Mouse (Mus musculus): ENCODE results near the gene Gadl1. TPM values are rescaled to one million over a fixed set of nuclear protein-coding genes. Genes with fewer than 3 reads are reported as not detected.

Gadl1 gene
- polyA plus RNA-seq, 1 experiment from 2014 or later = 0.38 TPM

- H3K4me1 ChIP-seq = no peaks in the 10 kb centered on the region
- H3K27ac ChIP-seq = no peak overlapping the region
- no peak for ATAC-seq
- H3K27me3 ChIP-seq (replicated peaks) = no peaks in the 10 kb centered on the region
- H3K36me3 ChIP-seq = no peaks in the 10 kb centered on the region
- H3K4me3 ChIP-seq = no peak overlapping the region
- 32% methylated on average over 2 of the region's 2 CpGs for whole genome bisulfite sequencing (ENCODE audit: insufficient replicate concordance)
- no peaks in the 10 kb centered on the region for H3K9me3 ChIP-seq (replicated peaks)
- H3K9ac ChIP-seq = no peak overlapping the region
- H3K4me2 ChIP-seq = no peak overlapping the region
Observed at GRCm38 (mm10) chr9:116076946-116077345, 167.7 kb downstream of the Gadl1 start.

DNA sequence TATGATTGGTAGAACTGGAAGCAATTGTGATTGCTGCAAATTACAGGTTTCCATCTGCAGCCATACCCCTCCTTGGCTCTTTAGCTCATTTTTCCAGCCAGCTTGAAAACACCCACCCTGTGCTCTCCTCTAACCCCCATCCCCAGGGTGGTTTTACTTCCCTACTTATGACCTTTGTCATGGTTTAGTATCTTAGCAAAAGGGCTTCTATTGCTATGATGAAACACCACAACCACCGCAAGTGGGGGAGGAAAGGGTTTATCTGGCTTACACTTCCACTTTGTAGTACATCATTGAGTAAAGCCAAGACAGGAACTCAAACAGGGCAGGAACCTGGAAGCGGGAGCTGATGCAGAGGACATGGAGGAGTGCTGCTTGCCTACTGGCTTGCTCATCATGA is 168.2 kb downstream of the Gadl1 start:
- H3K27ac ChIP-seq = no peak overlapping the region
- no peak for ATAC-seq

DNA sequence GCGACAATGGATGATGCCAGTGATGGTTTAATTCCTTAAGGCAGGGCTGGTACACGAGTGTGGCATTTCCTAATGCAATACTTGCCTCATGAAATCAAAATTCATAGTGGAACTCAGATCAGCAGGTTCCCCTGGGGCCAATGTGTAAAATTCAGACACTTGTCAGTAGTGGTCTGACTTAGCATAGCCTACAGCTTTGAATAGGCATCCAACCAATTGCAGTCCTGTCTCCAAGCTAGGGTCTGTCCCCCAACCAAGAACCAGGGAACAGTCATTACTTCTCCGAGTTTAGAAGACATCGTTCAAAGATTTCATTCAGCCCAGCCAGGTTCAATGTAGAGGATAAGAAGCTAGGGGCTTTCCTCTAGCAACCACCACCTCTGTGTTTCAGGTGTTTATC is 172.5 kb downstream of the Gadl1 start:
- no peak overlapping the region for H3K9ac ChIP-seq
- H3K4me1 ChIP-seq = no peaks in the 10 kb centered on the region
- no peak overlapping the region for H3K27ac ChIP-seq
- no peak overlapping the region for H3K4me2 ChIP-seq
- no peak overlapping the region for H3K4me3 ChIP-seq
- WGBS (ENCODE audit: insufficient replicate concordance) = 63% methylated on average over 4 of the region's 4 CpGs
- no peaks in the 10 kb centered on the region for H3K36me3 ChIP-seq
- ATAC-seq = no peak
- H3K27me3 ChIP-seq (replicated peaks) = no peaks in the 10 kb centered on the region
- H3K9me3 ChIP-seq (replicated peaks) = no peaks in the 10 kb centered on the region

More for the DNA sequence above, 168.2 kb downstream of the Gadl1 start:
- no peaks in the 10 kb centered on the region for H3K4me1 ChIP-seq
- H3K4me3 ChIP-seq = no peak overlapping the region
- H3K9ac ChIP-seq = no peak overlapping the region
- no peak overlapping the region for H3K4me2 ChIP-seq
- H3K27me3 ChIP-seq (replicated peaks) = no peaks in the 10 kb centered on the region
- no peaks in the 10 kb centered on the region for H3K9me3 ChIP-seq (replicated peaks)
- no peaks in the 10 kb centered on the region for H3K36me3 ChIP-seq
- WGBS (ENCODE audit: insufficient replicate concordance) = 36% methylated on average over 2 of the region's 2 CpGs

DNA sequence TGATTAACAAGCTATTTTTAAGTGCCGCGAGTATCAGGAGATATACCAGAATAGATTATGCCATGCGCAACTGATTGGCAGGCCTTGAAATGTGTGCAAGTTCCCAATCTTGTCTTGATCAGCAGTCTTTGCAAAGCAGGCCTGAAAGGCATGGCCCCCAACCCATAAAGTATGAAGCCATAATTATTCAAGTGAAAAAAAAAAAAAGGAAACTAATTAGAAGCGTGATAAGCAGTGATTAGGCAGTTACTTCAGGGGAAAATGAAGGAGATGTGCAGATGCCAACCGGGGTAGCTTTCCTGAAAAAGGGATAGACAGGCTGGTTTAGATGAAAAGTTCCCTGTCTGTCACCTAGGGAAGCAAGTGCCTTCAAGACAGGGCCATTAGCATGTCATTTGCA is 174.0 kb downstream of the Gadl1 start:
- H3K27ac ChIP-seq = no peak overlapping the region
- H3K4me3 ChIP-seq = no peak overlapping the region
- no peak overlapping the region for H3K9ac ChIP-seq
- H3K27me3 ChIP-seq (replicated peaks) = no peaks in the 10 kb centered on the region
- H3K36me3 ChIP-seq = no peaks in the 10 kb centered on the region
- ATAC-seq = no peak
- H3K4me1 ChIP-seq = no peaks in the 10 kb centered on the region
- no peak overlapping the region for H3K4me2 ChIP-seq
- 70% methylated on average over 5 of the region's 5 CpGs for WGBS (ENCODE audit: insufficient replicate concordance)
- H3K9me3 ChIP-seq (replicated peaks) = no peaks in the 10 kb centered on the region

- Histone ChIP-seq H3K9me3 (replicated peaks) (no peaks in the 10 kb centered on the region), H3K4me1 (no peaks in the 10 kb centered on the region), H3K4me3 (no peak overlapping the region), H3K4me2 (no peak overlapping the region), H3K36me3 (no peaks in the 10 kb centered on the region), H3K27me3 (replicated peaks) (no peaks in the 10 kb centered on the region), H3K27ac (no peak overlapping the region), H3K9ac (no peak overlapping the region)
- WGBS (ENCODE audit: insufficient replicate concordance) = 40% methylated on average over 8 of the region's 8 CpGs
- no peak for ATAC-seq
Observed at GRCm38 (mm10) chr9:116083726-116084323, 174.6 kb downstream of the Gadl1 start.

DNA sequence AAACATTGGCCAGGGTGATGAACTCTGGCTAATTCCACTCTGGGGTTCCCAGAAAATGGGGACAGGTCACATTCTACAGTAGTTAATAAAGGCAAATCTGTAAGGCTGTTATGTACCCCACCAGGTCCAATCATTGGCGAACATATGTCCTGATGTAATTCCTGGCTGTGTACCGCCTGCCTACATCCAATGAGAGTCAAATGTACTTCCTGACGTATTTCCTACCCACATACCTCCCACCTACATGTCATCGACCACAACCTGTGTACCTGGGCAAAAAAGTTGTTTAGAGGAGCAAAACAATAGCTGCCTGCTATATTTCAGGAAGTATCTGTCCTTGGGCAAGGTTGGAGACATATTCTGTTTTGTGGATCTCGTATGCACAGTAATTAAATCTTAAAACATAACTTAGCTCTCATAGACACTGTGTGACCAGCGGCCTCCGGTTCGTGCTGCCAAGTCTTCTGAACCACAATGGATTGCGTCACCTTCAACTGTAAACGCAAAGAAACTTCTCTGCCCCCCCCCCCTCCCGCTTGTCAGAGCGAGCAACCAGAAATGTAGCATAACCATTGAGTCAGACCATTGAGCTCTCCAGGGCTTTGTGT is 175.2 kb downstream of the Gadl1 start:
- H3K27ac ChIP-seq = no peak overlapping the region
- no peaks in the 10 kb centered on the region for H3K27me3 ChIP-seq (replicated peaks)
- H3K9ac ChIP-seq = no peak overlapping the region
- H3K4me3 ChIP-seq = no peak overlapping the region
- H3K36me3 ChIP-seq = peaks cover under 1% of the 10 kb centered on the region; the same call in 1 of the 2 replicates
- H3K9me3 ChIP-seq (replicated peaks) = no peaks in the 10 kb centered on the region
- WGBS (ENCODE audit: insufficient replicate concordance) = 56% methylated on average over 12 of the region's 12 CpGs
- H3K4me2 ChIP-seq = no peak overlapping the region
- no peaks in the 10 kb centered on the region for H3K4me1 ChIP-seq
- ATAC-seq = no peak

GRCm38 (mm10) chr9:116085999-116086398 is 176.7 kb downstream of the Gadl1 start:
- WGBS (ENCODE audit: insufficient replicate concordance) = 79% methylated on average over 6 of the region's 6 CpGs
- H3K9me3 ChIP-seq (replicated peaks) = no peaks in the 10 kb centered on the region
- no peaks in the 10 kb centered on the region for H3K4me1 ChIP-seq
- ATAC-seq = no peak
- no peak overlapping the region for H3K4me2 ChIP-seq
- H3K36me3 ChIP-seq = peaks cover 14% of the 10 kb centered on the region
- no peaks in the 10 kb centered on the region for H3K27me3 ChIP-seq (replicated peaks)
- H3K4me3 ChIP-seq = no peak overlapping the region
- H3K9ac ChIP-seq = no peak overlapping the region
- H3K27ac ChIP-seq = no peak overlapping the region

DNA sequence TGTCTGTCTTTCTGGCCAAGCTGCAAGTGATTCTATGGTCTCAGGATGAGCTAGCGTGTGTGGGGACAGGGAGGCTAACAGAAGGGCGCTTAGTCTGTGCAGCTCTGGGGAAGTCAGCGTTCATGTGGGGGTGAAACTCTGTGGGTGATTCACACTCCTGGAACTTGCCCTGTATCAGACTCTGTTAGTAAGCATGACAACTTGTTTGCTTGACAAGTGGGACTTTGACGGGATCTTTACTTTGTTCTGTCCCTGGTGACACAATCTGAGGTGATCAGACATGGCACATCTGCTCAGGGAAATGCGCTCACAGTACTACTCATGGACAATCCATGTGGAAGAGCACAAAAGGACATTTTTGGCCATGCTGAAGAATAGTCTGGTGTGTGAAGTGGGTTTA is 178.0 kb downstream of the Gadl1 start:
- peaks cover 4% of the 10 kb centered on the region for H3K4me1 ChIP-seq
- no peaks in the 10 kb centered on the region for H3K27me3 ChIP-seq (replicated peaks)
- H3K9ac ChIP-seq = no peak overlapping the region
- no peak overlapping the region for H3K4me2 ChIP-seq
- no peak overlapping the region for H3K27ac ChIP-seq
- WGBS (ENCODE audit: insufficient replicate concordance) = 85% methylated on average over 5 of the region's 5 CpGs
- no peak for ATAC-seq
- no peak overlapping the region for H3K4me3 ChIP-seq
- H3K36me3 ChIP-seq = peaks cover 17% of the 10 kb centered on the region
- H3K9me3 ChIP-seq (replicated peaks) = no peaks in the 10 kb centered on the region

DNA sequence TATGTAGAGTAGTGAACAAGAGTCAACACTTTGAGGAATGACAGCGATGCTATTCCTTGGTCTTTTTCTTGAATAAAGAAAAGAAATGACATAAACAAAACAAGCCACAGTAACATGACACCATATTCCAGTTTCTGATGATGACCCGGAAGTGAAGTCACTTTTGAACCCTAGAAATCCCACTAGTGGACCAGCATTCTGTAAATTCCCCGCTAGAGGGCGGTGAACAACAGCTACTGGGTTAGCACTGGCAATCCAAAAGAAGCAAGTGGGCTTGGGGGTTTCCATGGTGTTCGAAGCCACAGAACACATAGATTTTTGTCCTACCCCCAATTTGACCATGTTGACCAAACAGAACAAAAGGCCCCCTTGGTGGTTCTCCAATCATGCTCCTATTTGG is 178.6 kb downstream of the Gadl1 start:
- Histone ChIP-seq H3K4me2 (no peak overlapping the region), H3K36me3 (peaks cover 19% of the 10 kb centered on the region), H3K9ac (no peak overlapping the region), H3K4me3 (no peak overlapping the region), H3K9me3 (replicated peaks) (no peaks in the 10 kb centered on the region), H3K27me3 (replicated peaks) (no peaks in the 10 kb centered on the region), H3K4me1 (peaks cover 6% of the 10 kb centered on the region), H3K27ac (no peak overlapping the region)
- ATAC-seq = no peak
- WGBS (ENCODE audit: insufficient replicate concordance) = 29% methylated on average over 5 of the region's 5 CpGs

DNA sequence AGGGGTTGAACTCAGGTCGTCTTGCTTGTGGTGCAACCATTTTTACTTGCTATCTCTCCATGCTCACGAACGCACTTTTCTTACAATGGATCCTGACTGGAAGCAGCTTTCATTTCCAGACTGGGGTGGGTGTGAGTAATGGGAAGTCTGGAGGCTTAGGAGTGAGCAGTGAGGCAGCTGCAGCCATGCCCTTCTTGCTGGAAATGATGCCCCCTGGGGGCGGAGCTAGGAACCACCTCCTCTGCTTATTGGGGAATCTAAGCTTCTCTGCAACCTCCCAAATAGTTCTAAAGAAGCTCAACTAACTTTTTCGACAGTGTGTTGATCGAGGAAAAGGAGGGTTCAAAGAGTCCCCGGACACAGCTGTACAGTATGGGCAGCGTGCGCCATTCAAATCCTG is 179.7 kb downstream of the Gadl1 start:
- Histone ChIP-seq H3K9ac (no peak overlapping the region), H3K4me3 (no peak overlapping the region), H3K4me2 (no peak overlapping the region), H3K27me3 (replicated peaks) (no peaks in the 10 kb centered on the region), H3K36me3 (peaks cover 22% of the 10 kb centered on the region), H3K9me3 (replicated peaks) (no peaks in the 10 kb centered on the region), H3K27ac (no peak overlapping the region), H3K4me1 (peaks cover 6% of the 10 kb centered on the region)
- 74% methylated on average over 9 of the region's 9 CpGs for WGBS (ENCODE audit: insufficient replicate concordance)
- ATAC-seq = no peak

DNA sequence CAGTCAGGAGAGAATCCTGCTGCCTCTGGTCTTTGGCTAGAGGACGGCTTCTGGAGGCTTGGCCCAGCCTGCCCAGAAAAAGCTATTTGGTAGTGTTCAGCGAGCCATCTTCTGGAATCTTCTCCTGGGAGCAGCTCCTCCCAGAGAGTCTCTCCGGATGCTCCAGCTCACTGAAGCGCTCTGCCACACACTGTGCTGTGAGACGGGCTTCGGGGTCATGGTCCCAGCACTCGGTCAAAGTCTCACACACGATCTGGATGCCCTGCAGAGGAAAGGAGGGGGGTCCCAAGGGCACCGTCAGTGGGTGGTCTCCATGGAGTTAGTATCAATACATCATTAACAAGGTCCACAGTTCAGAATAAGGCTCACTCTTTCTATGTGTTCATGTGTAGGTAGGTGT is 181.0 kb downstream of the Gadl1 start:
- Histone ChIP-seq H3K36me3 (peaks cover 22% of the 10 kb centered on the region), H3K9me3 (replicated peaks) (no peaks in the 10 kb centered on the region), H3K9ac (no peak overlapping the region), H3K27ac (no peak overlapping the region), H3K4me2 (no peak overlapping the region), H3K4me1 (peaks cover 6% of the 10 kb centered on the region), H3K4me3 (no peak overlapping the region), H3K27me3 (replicated peaks) (no peaks in the 10 kb centered on the region)
- no peak for ATAC-seq
- WGBS (ENCODE audit: insufficient replicate concordance) = 84% methylated on average over 9 of the region's 9 CpGs

DNA sequence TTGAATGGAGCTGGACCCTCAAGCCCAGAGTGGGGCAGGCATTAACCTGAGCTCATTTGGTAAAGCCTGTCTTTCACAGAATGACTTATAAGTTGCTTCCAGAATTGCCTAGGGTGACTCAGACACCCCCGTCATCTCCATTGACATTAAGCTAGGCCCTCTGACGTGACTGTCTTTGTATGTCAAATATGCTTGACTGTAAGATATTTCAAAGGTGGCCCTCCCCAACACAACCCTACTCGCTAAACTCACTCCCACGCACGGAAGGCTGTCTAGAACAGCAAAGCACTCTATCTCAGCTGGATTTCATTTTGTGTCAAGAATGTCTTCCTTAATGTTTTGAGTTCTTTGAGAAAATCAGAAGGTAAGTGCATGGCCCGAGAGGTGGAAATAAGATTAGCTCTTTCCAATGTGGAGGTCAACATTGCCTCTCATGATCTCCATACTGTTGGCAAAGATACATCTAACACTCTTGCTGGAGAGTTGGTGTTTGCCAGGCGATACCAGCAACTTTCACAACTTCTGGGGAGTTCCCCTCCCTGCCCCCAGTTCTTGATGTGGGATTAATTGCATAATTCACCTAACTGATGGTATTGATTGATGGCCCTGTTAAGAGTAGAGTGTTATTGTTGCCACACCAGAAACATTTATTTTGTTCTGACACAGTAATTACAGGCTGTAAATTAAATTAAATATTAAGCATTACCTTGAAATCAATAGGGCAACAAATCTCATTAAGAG is 182.0 kb downstream of the Gadl1 start:
- H3K36me3 ChIP-seq = peaks cover 22% of the 10 kb centered on the region
- no peak overlapping the region for H3K4me3 ChIP-seq
- no peak overlapping the region for H3K9ac ChIP-seq
- H3K4me2 ChIP-seq = no peak overlapping the region
- H3K27ac ChIP-seq = no peak overlapping the region
- H3K4me1 ChIP-seq = peaks cover 6% of the 10 kb centered on the region
- WGBS (ENCODE audit: insufficient replicate concordance) = 69% methylated on average over 7 of the region's 7 CpGs
- no peaks in the 10 kb centered on the region for H3K27me3 ChIP-seq (replicated peaks)
- ATAC-seq = no peak
- no peaks in the 10 kb centered on the region for H3K9me3 ChIP-seq (replicated peaks)

Data from liver, embryonic 12.5 days (tissue).